ENCODE assay signal across 8 mouse cellular contexts in genomic region chr10:82623553-82623932, GRCm38 (mm10). TPM values are rescaled to one million over a fixed set of nuclear protein-coding genes. Genes with fewer than 3 reads are reported as not detected.
DNase-seq lines count a peak whose midpoint lies in the region; ATAC-seq and TF ChIP-seq lines count a peak whose summit lies in the region.
"Not testable (repeated sequence)": the region's sequence is repeated elsewhere in the genome, so short reads cannot be mapped to it uniquely, and the experiment has no call there.

No protein-coding gene starts in this region.

- 2% methylated on average over 2 of the region's 2 CpGs for WGBS in heart, embryonic 11.5 days (ENCODE audit: insufficient replicate concordance)
- 0% methylated on average over 2 of the region's 2 CpGs for WGBS in hindbrain, embryonic 16.5 days
- WGBS in limb, embryonic 10.5 days, result 2% methylated on average over 2 of the region's 2 CpGs
- WGBS in liver, postnatal 0 days (ENCODE audit: insufficient replicate concordance), result 5% methylated on average over 2 of the region's 2 CpGs
- WGBS in midbrain, embryonic 14.5 days, result 4% methylated on average over 2 of the region's 2 CpGs
- 1% methylated on average over 2 of the region's 2 CpGs for WGBS in stomach, embryonic 14.5 days

- H3K36me3 ChIP-seq in G1E (replicated peaks); heart, embryonic 11.5 days (ENCODE audit: control insufficient read depth, insufficient read depth, low read length); hindbrain, embryonic 16.5 days (ENCODE audit: control insufficient read depth, insufficient read depth, low read length); liver, postnatal 0 days (replicated peaks; ENCODE audit: insufficient read depth, low read length); midbrain, embryonic 14.5 days (ENCODE audit: control insufficient read depth, insufficient read depth, low read length); stomach, embryonic 14.5 days (ENCODE audit: control insufficient read depth, insufficient read depth, low read length): not testable (repeated sequence)
- peaks cover 13% of the 10 kb centered on the region for H3K36me3 ChIP-seq in limb, embryonic 10.5 days

- peak overlapping the region; percentile 82 for H3K4me3 ChIP-seq in G1E (ENCODE audit: low read depth, low read length)
- H3K4me3 ChIP-seq in embryonic fibroblast, embryonic 13.5 days (ENCODE audit: insufficient read depth, low read length), result peak overlapping the region; percentile 32
- peak overlapping the region; percentile 76 for H3K4me3 ChIP-seq in heart, embryonic 11.5 days (ENCODE audit: low read depth, low read length)
- H3K4me3 ChIP-seq in hindbrain, embryonic 16.5 days (ENCODE audit: low read length), result peak overlapping the region; percentile 70
- H3K4me3 ChIP-seq in limb, embryonic 10.5 days, result peak overlapping the region; percentile 69
- H3K4me3 ChIP-seq in liver, postnatal 0 days (ENCODE audit: low read depth, low read length), result peak overlapping the region; percentile 82
- H3K4me3 ChIP-seq in midbrain, embryonic 14.5 days (replicated peaks; ENCODE audit: low read depth, low read length), result peak overlapping the region; percentile 62
- H3K4me3 ChIP-seq in stomach, embryonic 14.5 days (ENCODE audit: low read depth, low read length), result peak overlapping the region; percentile 71

- DNase-seq in G1E (ENCODE audit: low spot score); limb, embryonic 10.5 days (ENCODE audit: low spot score); liver, postnatal 0 days; midbrain, embryonic 14.5 days: not testable (repeated sequence)

- H3K4me2 ChIP-seq in heart, embryonic 11.5 days, result peak overlapping the region; percentile 71
- H3K4me2 ChIP-seq in hindbrain, embryonic 16.5 days (ENCODE audit: low read length), result peak overlapping the region; percentile 66
- peak overlapping the region; percentile 77 for H3K4me2 ChIP-seq in liver, postnatal 0 days (ENCODE audit: low read depth, low read length)
- peak overlapping the region; percentile 59 for H3K4me2 ChIP-seq in midbrain, embryonic 14.5 days (ENCODE audit: low read length)
- peak overlapping the region; percentile 51 for H3K4me2 ChIP-seq in stomach, embryonic 14.5 days (replicated peaks; ENCODE audit: low read depth, low read length)

- H3K27ac ChIP-seq in embryonic fibroblast, embryonic 13.5 days (ENCODE audit: insufficient read depth, low read length), result not testable (repeated sequence)
- peak overlapping the region; percentile 71 for H3K27ac ChIP-seq in heart, embryonic 11.5 days (ENCODE audit: low read depth, low read length)
- H3K27ac ChIP-seq in hindbrain, embryonic 16.5 days (ENCODE audit: low read depth, low read length), result peak overlapping the region; percentile 87
- H3K27ac ChIP-seq in limb, embryonic 10.5 days, result peak overlapping the region; percentile 92
- H3K27ac ChIP-seq in liver, postnatal 0 days (ENCODE audit: low read depth), result peak overlapping the region; percentile 90
- H3K27ac ChIP-seq in midbrain, embryonic 14.5 days (replicated peaks; ENCODE audit: low read depth, low read length), result peak overlapping the region; percentile 90
- H3K27ac ChIP-seq in stomach, embryonic 14.5 days (ENCODE audit: low read length), result peak overlapping the region; percentile 72

- TF ChIP-seq POLR2A in embryonic fibroblast, embryonic 13.5 days (IDR thresholded peaks at IDR 0.05; ENCODE audit: low read depth, low read length), result not testable (repeated sequence)

- peak overlapping the region; percentile 83 for H3K9ac ChIP-seq in heart, embryonic 11.5 days (ENCODE audit: low read depth, low read length)
- H3K9ac ChIP-seq in hindbrain, embryonic 16.5 days (ENCODE audit: low read depth, low read length), result peak overlapping the region; percentile 89
- H3K9ac ChIP-seq in liver, postnatal 0 days (replicated peaks), result peak overlapping the region; percentile 83
- peak overlapping the region; percentile 75 for H3K9ac ChIP-seq in midbrain, embryonic 14.5 days (replicated peaks; ENCODE audit: low read length)
- peak overlapping the region; percentile 62; the same call in 1 of the 2 replicates for H3K9ac ChIP-seq in stomach, embryonic 14.5 days (replicated peaks; ENCODE audit: low read depth, low read length)

- not testable (repeated sequence) for ATAC-seq in G1E (ENCODE audit: extremely low read depth, insufficient number of reproducible peaks, low FRiP score, poor library complexity, severe bottlenecking); heart, embryonic 11.5 days (replicated peaks; ENCODE audit: insufficient number of reproducible peaks, low FRiP score, low TSS enrichment)
- ATAC-seq in hindbrain, embryonic 16.5 days, result peak; percentile 14
- peak; percentile 5; the same call in 1 of the 2 replicates for ATAC-seq in liver, postnatal 0 days
- ATAC-seq in midbrain, embryonic 14.5 days (ENCODE audit: low FRiP score, low TSS enrichment), result peak; percentile 29; the same call in 1 of the 2 replicates
- peak; percentile 7; the same call in 1 of the 2 replicates for ATAC-seq in stomach, embryonic 14.5 days (ENCODE audit: insufficient number of reproducible peaks, insufficient read depth, low FRiP score, low read depth)

- not testable (repeated sequence) for H3K27me3 ChIP-seq in G1E (ENCODE audit: insufficient read depth, low read length); heart, embryonic 11.5 days (ENCODE audit: control insufficient read depth, insufficient read depth, low read length); hindbrain, embryonic 16.5 days (replicated peaks; ENCODE audit: control insufficient read depth, insufficient read depth, low read length); limb, embryonic 10.5 days (ENCODE audit: low read depth, poor library complexity, severe bottlenecking); liver, postnatal 0 days (ENCODE audit: insufficient read depth, low read length); midbrain, embryonic 14.5 days (ENCODE audit: control insufficient read depth, insufficient read depth, low read length); stomach, embryonic 14.5 days (ENCODE audit: control insufficient read depth, insufficient read depth, low read length)

- H3K4me1 ChIP-seq in G1E (ENCODE audit: insufficient read depth, low read depth, low read length); embryonic fibroblast, embryonic 13.5 days (ENCODE audit: control insufficient read depth, insufficient read depth, low read length); heart, embryonic 11.5 days (ENCODE audit: control insufficient read depth, insufficient read depth, low read length); hindbrain, embryonic 16.5 days (ENCODE audit: control insufficient read depth, insufficient read depth, low read depth, low read length); limb, embryonic 10.5 days; liver, postnatal 0 days (ENCODE audit: insufficient read depth); midbrain, embryonic 14.5 days (ENCODE audit: control insufficient read depth, insufficient read depth, low read length); stomach, embryonic 14.5 days (ENCODE audit: control insufficient read depth, insufficient read depth, low read length): not testable (repeated sequence)

- not testable (repeated sequence) for TF ChIP-seq CTCF in G1E (IDR thresholded peaks at IDR 0.05; ENCODE audit: low read depth, low read length); embryonic fibroblast, embryonic 13.5 days (IDR thresholded peaks at IDR 0.05; ENCODE audit: borderline replicate concordance, insufficient read depth, low read length); liver, postnatal 0 days (IDR thresholded peaks at IDR 0.05; ENCODE audit: low read depth)

- TF ChIP-seq EP300 in liver, postnatal 0 days (IDR thresholded peaks at IDR 0.05; ENCODE audit: low read depth), result not testable (repeated sequence)

- H3K9me3 ChIP-seq in G1E (replicated peaks); heart, embryonic 11.5 days (replicated peaks; ENCODE audit: control insufficient read depth, low read length); hindbrain, embryonic 16.5 days (ENCODE audit: control insufficient read depth, low read length); limb, embryonic 10.5 days (replicated peaks); liver, postnatal 0 days (ENCODE audit: low read length); midbrain, embryonic 14.5 days (ENCODE audit: control insufficient read depth, low read length); stomach, embryonic 14.5 days (ENCODE audit: control insufficient read depth, low read depth, low read length): not testable (repeated sequence)

RNA-seq across cellular contexts. Expression of gene 1190007I07Rik, which starts 0.5 kb away (rescaled TPM):
- total RNA-seq in G1E (2014; fragmentation: Nextera tagmentation) (4.1 and 10.5 TPM in 2 replicates), G1E (2017) (54.8 and 55.8 TPM in 2 replicates)
- 58.5 and 59.5 TPM in 2 replicates for polyA plus RNA-seq in G1E (2012)
- 12.0 and 15.2 TPM in 2 replicates for polyA plus RNA-seq in embryonic fibroblast, embryonic 13.5 days (2011; ENCODE audit: insufficient read length, low read depth, missing spikeins)
- 37.2 and 38.2 TPM in 2 replicates for polyA plus RNA-seq in heart, embryonic 11.5 days (2014; fragmentation: Nextera tagmentation; extraction: Ambion mirVana)
- polyA plus RNA-seq in hindbrain, embryonic 16.5 days (2015; fragmentation: Nextera tagmentation; extraction: Ambion mirVana), result 30.5 and 32.7 TPM in 2 replicates
- 42.3 and 45.2 TPM in 2 replicates for polyA plus RNA-seq in limb, embryonic 10.5 days (2016; fragmentation: Nextera tagmentation; extraction: Ambion mirVana)
- polyA plus RNA-seq in liver, postnatal 0 days (2015; fragmentation: Nextera tagmentation; extraction: Ambion mirVana), result 31.4 and 39.7 TPM in 2 replicates
- 39.9 and 50.7 TPM in 2 replicates for polyA plus RNA-seq in midbrain, embryonic 14.5 days (2014; fragmentation: Nextera tagmentation; extraction: Ambion mirVana)
- polyA plus RNA-seq in stomach, embryonic 14.5 days (2014; fragmentation: Nextera tagmentation; extraction: Ambion mirVana), result 50.1 and 55.6 TPM in 2 replicates

RNA-seq across cellular contexts. Expression of gene Tdg, which starts 6.1 kb away (rescaled TPM):
- total RNA-seq in G1E (2014; fragmentation: Nextera tagmentation) (40.9 and 62.2 TPM in 2 replicates), G1E (2017) (15.7 and 18.8 TPM in 2 replicates)
- polyA plus RNA-seq in G1E (2012), result 16.7 and 16.9 TPM in 2 replicates
- 37.8 and 40.0 TPM in 2 replicates for polyA plus RNA-seq in embryonic fibroblast, embryonic 13.5 days (2011; ENCODE audit: insufficient read length, low read depth, missing spikeins)
- polyA plus RNA-seq in heart, embryonic 11.5 days (2014; fragmentation: Nextera tagmentation; extraction: Ambion mirVana), result 115 and 140 TPM in 2 replicates
- 123 and 150 TPM in 2 replicates for polyA plus RNA-seq in hindbrain, embryonic 16.5 days (2015; fragmentation: Nextera tagmentation; extraction: Ambion mirVana)
- polyA plus RNA-seq in limb, embryonic 10.5 days (2016; fragmentation: Nextera tagmentation; extraction: Ambion mirVana), result 240 and 264 TPM in 2 replicates
- 20.8 and 22.3 TPM in 2 replicates for polyA plus RNA-seq in liver, postnatal 0 days (2015; fragmentation: Nextera tagmentation; extraction: Ambion mirVana)
- 140 and 204 TPM in 2 replicates for polyA plus RNA-seq in midbrain, embryonic 14.5 days (2014; fragmentation: Nextera tagmentation; extraction: Ambion mirVana)
- 130 and 144 TPM in 2 replicates for polyA plus RNA-seq in stomach, embryonic 14.5 days (2014; fragmentation: Nextera tagmentation; extraction: Ambion mirVana)

Comparison
In these comparisons a context has a peak if more than half of its experiments do, and no peak if none do; other contexts are left out.
1. H3K4me3 ChIP-seq: peak in every context shown above with its lines; median percentile 82 in G1E; 82 in liver, postnatal 0 days; 76 in heart, embryonic 11.5 days; 71 in stomach, embryonic 14.5 days; 70 in hindbrain, embryonic 16.5 days; 69 in limb, embryonic 10.5 days; 62 in midbrain, embryonic 14.5 days; 32 in embryonic fibroblast, embryonic 13.5 days.